Mouse (Mus musculus): ENCODE data around the gene Drd4. TPM values are rescaled to one million over a fixed set of nuclear protein-coding genes. Genes with fewer than 3 reads are reported as not detected.

The Drd4 gene
- polyA plus RNA-seq (2017; shearing (Covaris generic)), result not detected

GRCm38 (mm10) chr7:141291921-141292582 lies at the start of gene Drd4:
Gene Drd4, plus strand, starts transcription at chr7:141292006.

GRCm38 (mm10) chr7:141265739-141266561 lies 25.9 kb upstream of the Drd4 start, which contains the start of gene Irf7:
Gene Irf7, minus strand, starts transcription at chr7:141266481.

DNA sequence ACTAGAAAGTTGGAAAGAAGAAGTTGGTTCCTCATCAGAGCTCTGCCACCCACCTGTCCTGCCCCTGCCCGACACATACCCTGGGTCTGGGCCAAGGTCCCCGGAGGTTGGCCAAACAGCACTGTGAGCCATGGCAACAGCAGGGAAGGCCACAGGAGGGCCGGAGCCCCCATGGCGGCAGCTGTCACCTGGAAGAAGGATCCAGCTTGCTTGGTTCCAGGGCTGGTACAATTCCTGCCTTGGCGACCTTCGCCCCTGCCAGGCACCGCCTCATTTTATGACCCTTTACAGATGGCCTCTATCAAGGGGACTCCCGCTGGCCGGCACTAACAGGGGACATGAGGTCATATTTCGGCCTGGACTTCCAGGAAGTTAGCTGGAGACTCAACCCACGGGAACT lies 15.3 kb upstream of the Drd4 start, which contains the start of gene Cdhr5:
Gene Cdhr5, minus strand, starts transcription at position 241 of the 400 bp plus-strand sequence.

GRCm38 (mm10) chr7:141278766-141279590 lies 12.8 kb upstream of the Drd4 start, which contains the start of gene Sct:
Gene Sct, minus strand, starts transcription at chr7:141279133.

GRCm38 (mm10) chr7:141327469-141328372 lies 35.9 kb downstream of the Drd4 start, which contains the start of the genes Deaf1 and Tmem80:
Gene Deaf1, minus strand, starts transcription at chr7:141327690.
Gene Tmem80, plus strand, starts transcription at chr7:141327739.

GRCm38 (mm10) chr7:141338576-141339131 lies 46.8 kb downstream of the Drd4 start, which contains the start of gene Eps8l2:
Gene Eps8l2, plus strand, starts transcription at chr7:141338880.

Other genes with a start within 250 kb of the Drd4 start
- gene B4galnt4, start 230.9 kb upstream of the Drd4 start, polyA plus RNA-seq (2017; shearing (Covaris generic)), result 0.85 TPM
- gene Pkp3, start 213.8 kb upstream of the Drd4 start, polyA plus RNA-seq (2017; shearing (Covaris generic)), result 95.4 TPM
- 73.6 TPM for gene Sigirr, start 191.4 kb upstream of the Drd4 start, polyA plus RNA-seq (2017; shearing (Covaris generic))
- gene Ano9, start 174.2 kb upstream of the Drd4 start, polyA plus RNA-seq (2017; shearing (Covaris generic)), result not detected
- gene Ptdss2, start 169.6 kb upstream of the Drd4 start, polyA plus RNA-seq (2017; shearing (Covaris generic)), result 8.6 TPM
- gene Rnh1, start 119.1 kb upstream of the Drd4 start, polyA plus RNA-seq (2017; shearing (Covaris generic)), result 49.7 TPM
- gene Hras, start 98.0 kb upstream of the Drd4 start, polyA plus RNA-seq (2017; shearing (Covaris generic)), result 25.1 TPM
- 2.3 TPM for gene Lrrc56, start 97.8 kb upstream of the Drd4 start, polyA plus RNA-seq (2017; shearing (Covaris generic))
- gene Lmntd2, start 77.9 kb upstream of the Drd4 start, polyA plus RNA-seq (2017; shearing (Covaris generic)), result 6.6 TPM
- 10.0 TPM for gene Rassf7, start 76.1 kb upstream of the Drd4 start, polyA plus RNA-seq (2017; shearing (Covaris generic))
- gene Phrf1, start 63.2 kb upstream of the Drd4 start, polyA plus RNA-seq (2017; shearing (Covaris generic)), result 112 TPM
- gene Irf7, start 25.5 kb upstream of the Drd4 start, polyA plus RNA-seq (2017; shearing (Covaris generic)), result 103 TPM
- gene Cdhr5, start 15.2 kb upstream of the Drd4 start, polyA plus RNA-seq (2017; shearing (Covaris generic)), result not detected
- not detected for gene Sct, start 12.9 kb upstream of the Drd4 start, polyA plus RNA-seq (2017; shearing (Covaris generic))
- gene Deaf1, start 35.7 kb downstream of the Drd4 start, polyA plus RNA-seq (2017; shearing (Covaris generic)), result 75.5 TPM
- gene Tmem80, start 35.7 kb downstream of the Drd4 start, polyA plus RNA-seq (2017; shearing (Covaris generic)), result 29.6 TPM
- not detected for gene Eps8l2, start 46.9 kb downstream of the Drd4 start, polyA plus RNA-seq (2017; shearing (Covaris generic))
- 215 TPM for gene Taldo1, start 100.2 kb downstream of the Drd4 start, polyA plus RNA-seq (2017; shearing (Covaris generic))
- gene Gatd1, start 122.1 kb downstream of the Drd4 start, polyA plus RNA-seq (2017; shearing (Covaris generic)), result 31.3 TPM
- gene Cend1, start 137.5 kb downstream of the Drd4 start, polyA plus RNA-seq (2017; shearing (Covaris generic)), result not detected
- gene Slc25a22, start 145.9 kb downstream of the Drd4 start, polyA plus RNA-seq (2017; shearing (Covaris generic)), result 72.6 TPM
- 3.4 TPM for gene Pidd1, start 152.0 kb downstream of the Drd4 start, polyA plus RNA-seq (2017; shearing (Covaris generic))
- gene Rplp2, start 155.4 kb downstream of the Drd4 start, polyA plus RNA-seq (2017; shearing (Covaris generic)), result 2,296 TPM
- 132 TPM for gene Pnpla2, start 163.2 kb downstream of the Drd4 start, polyA plus RNA-seq (2017; shearing (Covaris generic))
- 0.88 TPM for gene Cracr2b, start 169.1 kb downstream of the Drd4 start, polyA plus RNA-seq (2017; shearing (Covaris generic))
- 5.6 TPM for gene Cd151, start 175.4 kb downstream of the Drd4 start, polyA plus RNA-seq (2017; shearing (Covaris generic))
- gene Polr2l, start 183.1 kb downstream of the Drd4 start, polyA plus RNA-seq (2017; shearing (Covaris generic)), result 20.3 TPM
- gene Tspan4, start 183.2 kb downstream of the Drd4 start, polyA plus RNA-seq (2017; shearing (Covaris generic)), result 1.1 TPM
- gene Chid1, start 247.9 kb downstream of the Drd4 start, polyA plus RNA-seq (2017; shearing (Covaris generic)), result 12.1 TPM

All from naive thymus-derived CD4-positive, alpha-beta T cell, adult 5 months (primary cell).